Mouse (Mus musculus): ENCODE results near the gene Adgre5. TPM values are rescaled to one million over a fixed set of nuclear protein-coding genes. Genes with fewer than 3 reads are reported as not detected.

Adgre5 gene
- total RNA-seq (2021) (10 to 100 TPM; 44.6 to 46.4 TPM), polyA plus RNA-seq (2012; rRNA removed) (73.1 and 73.9 TPM in 2 replicates)
- long read RNA-seq, partial matches to known transcripts, result 6 of 15 reads
- long read RNA-seq, other reads (novel, unspliced or antisense), result 3 of 15 reads

GRCm38 (mm10) chr8:83740976-83741741 is at the start of gene Adgre5:
Adgre5 (minus strand) TSS chr8:83741326.
- WGBS, result under 1% methylated on average over 56 of the region's 56 CpGs

GRCm38 (mm10) chr8:83789826-83790225 is 48.7 kb upstream of the Adgre5 start:
- no peak for DNase-seq
- H3K4me3 ChIP-seq, result no peak overlapping the region
- H3K9ac ChIP-seq (ENCODE audit: low read depth, low read length), result no peak overlapping the region
- TF ChIP-seq CTCF (IDR thresholded peaks at IDR 0.05) (no peak), POLR2A (IDR thresholded peaks at IDR 0.05; ENCODE audit: insufficient read depth, low read depth, low read length) (no peak), EP300 (IDR thresholded peaks at IDR 0.05; ENCODE audit: insufficient read depth, low read depth, low read length) (no peak)
- no peak overlapping the region for H3K27ac ChIP-seq
- intact Hi-C loops (cut with DNase I), result no loop called here
- H3K79me2 ChIP-seq (replicated peaks; ENCODE audit: control insufficient read depth, insufficient read depth, low read length), result no peaks in the 10 kb centered on the region
- H3K27me3 ChIP-seq (ENCODE audit: control insufficient read depth, insufficient read depth, low read length), result no peaks in the 10 kb centered on the region
- H3K36me3 ChIP-seq (ENCODE audit: control insufficient read depth, insufficient read depth, low read length), result no peaks in the 10 kb centered on the region
- no peaks in the 10 kb centered on the region for H3K4me1 ChIP-seq (ENCODE audit: control insufficient read depth, insufficient read depth, low read length)
- WGBS, result 66% methylated on average over 4 of the region's 4 CpGs

More at GRCm38 (mm10) chr8:83740976-83741741, at the start of gene Adgre5:
- Histone ChIP-seq H3K4me1 (ENCODE audit: control insufficient read depth, insufficient read depth, low read length) (peaks cover 20% of the 10 kb centered on the region), H3K27ac (peak within 1 kb of the TSS; percentile 98), H3K27me3 (ENCODE audit: control insufficient read depth, insufficient read depth, low read length) (no peaks in the 10 kb centered on the region), H3K36me3 (ENCODE audit: control insufficient read depth, insufficient read depth, low read length) (no peaks in the 10 kb centered on the region), H3K79me2 (replicated peaks; ENCODE audit: control insufficient read depth, insufficient read depth, low read length) (peaks cover 3% of the 10 kb centered on the region), H3K4me3 (peak within 1 kb of the TSS; percentile 92), H3K9ac (ENCODE audit: low read depth, low read length) (peak within 1 kb of the TSS; percentile 92)
- peak; percentile 90 to 92 for DNase-seq
- TF ChIP-seq EP300 (IDR thresholded peaks at IDR 0.05; ENCODE audit: insufficient read depth, low read depth, low read length) (0 out of 2 replicates have a peak, but pooled peaks have one; percentile 57), CTCF (IDR thresholded peaks at IDR 0.05) (peak; percentile 19), POLR2A (IDR thresholded peaks at IDR 0.05; ENCODE audit: insufficient read depth, low read depth, low read length) (peak; percentile 87)
- intact Hi-C loops (cut with DNase I), result loop anchor here (5.0 to 10.0 kb wide), 2 partner anchors 256 to 444 kb away; partner anchors contain the start of genes Nanos3 and Samd1

- intact Hi-C loops (cut with DNase I), result no loop called here
- Histone ChIP-seq H3K36me3 (ENCODE audit: control insufficient read depth, insufficient read depth, low read length) (no peaks in the 10 kb centered on the region), H3K4me1 (ENCODE audit: control insufficient read depth, insufficient read depth, low read length) (peaks cover 1% of the 10 kb centered on the region; the same call in 1 of the 2 replicates), H3K27ac (no peak overlapping the region), H3K79me2 (replicated peaks; ENCODE audit: control insufficient read depth, insufficient read depth, low read length) (no peaks in the 10 kb centered on the region), H3K27me3 (ENCODE audit: control insufficient read depth, insufficient read depth, low read length) (no peaks in the 10 kb centered on the region), H3K4me3 (no peak overlapping the region), H3K9ac (ENCODE audit: low read depth, low read length) (no peak overlapping the region)
- no peak for DNase-seq
- WGBS, result 67% methylated on average over 10 of the region's 10 CpGs
- TF ChIP-seq EP300 (IDR thresholded peaks at IDR 0.05; ENCODE audit: insufficient read depth, low read depth, low read length) (no peak), CTCF (IDR thresholded peaks at IDR 0.05) (no peak), POLR2A (IDR thresholded peaks at IDR 0.05; ENCODE audit: insufficient read depth, low read depth, low read length) (no peak)
These were observed 43.9 kb upstream of the Adgre5 start for GRCm38 (mm10) chr8:83785046-83785445.

- Histone ChIP-seq H3K4me1 (ENCODE audit: control insufficient read depth, insufficient read depth, low read length) (peaks cover 1% of the 10 kb centered on the region; the same call in 1 of the 2 replicates), H3K79me2 (replicated peaks; ENCODE audit: control insufficient read depth, insufficient read depth, low read length) (no peaks in the 10 kb centered on the region), H3K4me3 (no peak overlapping the region), H3K36me3 (ENCODE audit: control insufficient read depth, insufficient read depth, low read length) (no peaks in the 10 kb centered on the region), H3K9ac (ENCODE audit: low read depth, low read length) (no peak overlapping the region), H3K27me3 (ENCODE audit: control insufficient read depth, insufficient read depth, low read length) (no peaks in the 10 kb centered on the region), H3K27ac (no peak overlapping the region)
- 18% methylated on average over 28 of the region's 28 CpGs for WGBS
- intact Hi-C loops (cut with DNase I), result loop anchor here (1.0 to 2.0 kb wide), 4 partner anchors 59 to 138 kb away; no protein-coding TSS in a partner anchor
- TF ChIP-seq POLR2A (IDR thresholded peaks at IDR 0.05; ENCODE audit: insufficient read depth, low read depth, low read length) (no peak), EP300 (IDR thresholded peaks at IDR 0.05; ENCODE audit: insufficient read depth, low read depth, low read length) (0 out of 2 replicates have a peak, but pooled peaks have one; percentile 60), CTCF (IDR thresholded peaks at IDR 0.05) (no peak; the same call in 1 of the 2 replicates)
- peak; percentile 87 to 91 for DNase-seq
These were observed 41.9 kb upstream of the Adgre5 start for GRCm38 (mm10) chr8:83782832-83783558.

- H3K9ac ChIP-seq (ENCODE audit: low read depth, low read length), result 0 out of 2 replicates have a peak overlapping the region, but pooled peaks have one; percentile 9
- no peaks in the 10 kb centered on the region for H3K79me2 ChIP-seq (replicated peaks; ENCODE audit: control insufficient read depth, insufficient read depth, low read length)
- TF ChIP-seq CTCF (IDR thresholded peaks at IDR 0.05), result no peak
- no peak for TF ChIP-seq EP300 (IDR thresholded peaks at IDR 0.05; ENCODE audit: insufficient read depth, low read depth, low read length)
- no peak for TF ChIP-seq POLR2A (IDR thresholded peaks at IDR 0.05; ENCODE audit: insufficient read depth, low read depth, low read length)
- peaks cover 1% of the 10 kb centered on the region; the same call in 1 of the 2 replicates for H3K4me1 ChIP-seq (ENCODE audit: control insufficient read depth, insufficient read depth, low read length)
- H3K27me3 ChIP-seq (ENCODE audit: control insufficient read depth, insufficient read depth, low read length), result no peaks in the 10 kb centered on the region
- no peak overlapping the region for H3K4me3 ChIP-seq
- no peak overlapping the region for H3K27ac ChIP-seq
- WGBS, result 53% methylated on average over 5 of the region's 5 CpGs
- no peaks in the 10 kb centered on the region for H3K36me3 ChIP-seq (ENCODE audit: control insufficient read depth, insufficient read depth, low read length)
- DNase-seq, result no peak
- intact Hi-C loops (cut with DNase I), result no loop called here
These were observed 38.5 kb upstream of the Adgre5 start for GRCm38 (mm10) chr8:83779610-83780009.
